Mouse (Mus musculus): ENCODE results near the gene Col7a1.

Col7a1 gene

GRCm38 (mm10) chr9:108983209-108983608 is 29.8 kb downstream of the Col7a1 start:
- in situ Hi-C loops (cut with MseI, MboI), result no loop called here

- in situ Hi-C loops (cut with MseI, MboI), result no loop called here
These were observed 32.3 kb downstream of the Col7a1 start, which contains the start of gene Ucn2 for GRCm38 (mm10) chr9:108985710-108986109. Ucn2 (plus strand) TSS chr9:108986010.

GRCm38 (mm10) chr9:108987704-108988350 is 34.4 kb downstream of the Col7a1 start:
- in situ Hi-C loops (cut with MseI, MboI), result no loop called here

- in situ Hi-C loops (cut with MseI, MboI), result no loop called here
These were observed 36.5 kb downstream of the Col7a1 start for GRCm38 (mm10) chr9:108989802-108990461.

DNA sequence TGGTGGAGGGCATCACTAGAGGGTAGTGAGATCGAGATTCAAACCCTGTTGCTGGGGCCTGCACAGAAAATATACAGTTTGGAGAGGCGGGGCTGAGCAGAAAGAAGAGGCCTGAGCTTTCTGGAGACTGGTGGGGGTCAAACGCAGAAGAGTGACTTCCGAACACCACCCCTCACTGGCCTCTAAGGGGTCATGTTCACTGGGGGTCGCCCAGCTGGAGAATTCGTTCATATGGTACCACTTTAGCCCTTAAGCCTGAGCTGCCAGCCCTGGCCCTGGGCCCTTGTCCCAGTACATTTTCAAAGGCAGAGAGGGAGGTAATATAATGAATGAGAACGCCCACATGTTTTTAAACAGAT is 37.1 kb downstream of the Col7a1 start:
- in situ Hi-C loops (cut with MseI, MboI), result no loop called here

DNA sequence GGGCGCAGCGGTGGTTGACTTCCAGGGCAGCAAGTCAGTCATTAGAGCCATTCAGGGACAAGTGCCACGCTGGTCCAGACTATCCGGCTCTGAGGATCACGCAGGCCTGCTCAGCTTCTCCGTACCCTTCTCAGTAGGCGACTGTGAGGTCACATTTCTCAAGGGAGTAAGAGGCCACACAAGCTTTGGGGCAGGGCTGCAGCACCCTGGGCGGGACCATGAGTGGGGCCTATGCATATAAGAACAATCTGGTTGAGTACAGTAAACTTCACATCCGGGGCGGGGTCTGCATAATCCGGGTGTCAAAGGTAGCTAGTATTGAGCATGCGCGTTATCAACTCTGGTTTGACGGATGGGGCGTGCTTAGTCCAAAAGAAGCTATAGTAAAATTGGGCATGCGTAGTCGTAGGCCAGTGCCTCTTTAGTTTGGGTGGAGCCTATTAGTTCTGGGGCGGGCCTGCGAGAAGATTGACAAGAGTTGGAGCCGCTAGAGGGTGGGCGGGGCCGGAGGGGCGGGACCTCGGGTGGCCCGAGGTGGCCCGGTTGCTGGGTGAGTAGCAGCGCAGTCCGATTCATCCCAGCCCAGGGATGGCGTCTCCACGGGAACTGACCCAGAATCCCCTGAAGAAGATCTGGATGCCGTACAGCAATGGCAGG is 38.2 kb downstream of the Col7a1 start, which contains the start of gene Pfkfb4:
TSS of gene Pfkfb4 (plus strand) at position 351 of the 657 bp plus-strand sequence.
- in situ Hi-C loops (cut with MseI, MboI), result no loop called here

DNA sequence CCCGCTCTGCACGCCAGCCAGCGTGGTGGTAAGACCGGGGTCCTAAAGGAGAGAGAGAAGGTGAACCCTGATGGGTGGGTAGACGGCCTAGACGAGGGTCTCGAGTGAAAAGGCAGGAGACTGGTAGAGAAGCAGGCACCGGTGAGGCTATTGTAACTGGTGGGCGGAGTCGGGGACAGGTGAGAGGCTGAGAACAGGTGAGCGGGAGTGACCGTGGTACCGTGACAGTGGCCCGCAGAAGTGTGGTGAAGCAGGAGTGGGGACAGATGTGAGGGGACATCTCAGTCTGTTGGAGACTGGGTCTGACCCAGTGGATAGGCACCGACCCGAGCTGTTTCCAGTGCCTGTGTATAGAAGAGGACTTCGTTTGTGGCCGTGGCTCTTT is 38.7 kb downstream of the Col7a1 start:
- in situ Hi-C loops (cut with MseI, MboI), result no loop called here

- in situ Hi-C loops (cut with MseI, MboI), result no loop called here
These were observed 39.4 kb downstream of the Col7a1 start for GRCm38 (mm10) chr9:108992620-108993361.

- in situ Hi-C loops (cut with MseI, MboI), result no loop called here
These were observed 43.0 kb downstream of the Col7a1 start for GRCm38 (mm10) chr9:108996411-108996810.

DNA sequence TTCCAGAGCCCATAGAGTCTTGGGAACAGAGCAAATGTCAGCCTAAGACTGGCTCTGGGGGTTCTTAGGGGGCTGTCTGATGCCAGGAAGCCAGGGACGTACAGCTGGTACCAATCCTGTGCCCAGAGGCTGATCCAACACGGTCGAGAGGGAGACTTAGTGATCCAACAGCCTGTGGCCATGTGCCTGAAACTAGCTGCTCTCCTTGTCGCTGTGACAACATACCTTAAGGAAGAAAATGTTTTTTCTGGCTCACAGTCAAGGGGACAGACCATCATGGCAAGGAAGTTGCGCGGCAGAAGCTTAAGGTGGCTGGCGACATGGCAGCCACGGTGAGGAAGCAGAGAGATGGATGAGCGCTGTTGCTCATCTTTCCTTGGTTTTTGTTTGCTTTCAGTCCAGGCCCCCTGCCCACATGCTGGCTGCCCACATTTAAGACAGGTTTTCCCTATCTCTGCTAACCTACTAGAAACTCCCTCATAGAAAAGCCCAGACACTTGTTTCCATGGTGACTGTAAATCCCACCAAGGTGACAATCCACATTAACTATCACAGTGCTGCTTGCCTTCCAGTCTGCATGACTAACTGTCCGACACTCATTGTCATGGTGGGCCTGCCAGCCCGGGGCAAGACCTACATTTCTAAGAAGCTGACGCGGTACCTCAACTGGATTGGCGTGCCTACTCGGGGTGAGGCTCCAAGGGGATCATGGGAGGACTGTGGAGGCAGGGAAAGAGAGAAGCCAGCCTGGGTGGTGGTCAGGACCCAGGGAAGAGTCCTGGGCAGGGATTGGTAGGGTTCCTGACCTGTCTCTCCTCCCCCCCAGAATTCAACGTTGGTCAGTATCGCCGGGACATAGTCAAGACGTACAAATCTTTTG is 45.1 kb downstream of the Col7a1 start:
- in situ Hi-C loops (cut with MseI, MboI), result no loop called here

DNA sequence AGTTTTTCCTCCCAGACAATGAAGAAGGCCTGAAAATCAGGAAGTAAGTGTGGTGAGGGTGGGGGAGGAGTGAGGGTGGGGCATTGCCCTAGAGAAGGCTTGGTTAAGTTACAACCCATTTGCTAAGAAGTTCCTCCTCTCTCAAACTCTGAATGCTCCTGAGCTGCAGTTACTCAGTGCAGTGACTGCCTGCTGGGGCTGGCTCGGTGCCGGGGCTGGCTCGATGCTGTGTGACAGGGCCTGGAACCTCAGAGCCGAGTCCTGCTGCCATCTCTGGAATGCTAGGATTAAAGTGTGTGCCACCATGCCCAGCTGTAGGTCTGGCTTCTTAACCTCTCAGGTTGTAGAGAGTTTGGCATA is 45.8 kb downstream of the Col7a1 start:
- in situ Hi-C loops (cut with MseI, MboI), result no loop called here

DNA sequence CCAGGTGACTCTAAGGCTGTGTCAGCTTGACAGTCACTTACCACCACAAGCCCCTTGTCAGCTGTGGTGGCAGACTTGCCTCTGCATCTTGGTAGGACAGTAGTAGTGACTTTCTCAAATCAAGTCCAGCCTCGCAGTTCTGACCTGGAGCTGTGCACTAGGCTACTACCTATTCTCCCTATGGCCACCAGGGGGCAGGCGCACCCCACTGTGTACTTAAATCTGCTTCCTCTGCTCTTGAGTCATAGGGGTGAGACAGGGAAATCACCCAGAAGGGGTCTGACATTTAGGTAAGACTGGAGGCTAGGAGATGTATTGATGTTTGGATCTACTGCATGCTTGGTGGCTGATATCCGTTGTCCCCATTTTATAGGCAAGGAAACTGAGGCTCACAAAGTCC is 47.3 kb downstream of the Col7a1 start:
- in situ Hi-C loops (cut with MseI, MboI), result loop anchor here (5.0 to 10.0 kb wide), 3 partner anchors 54 to 124 kb away; partner anchors contain the start of gene Trex1 (in 2 of the 2)

DNA sequence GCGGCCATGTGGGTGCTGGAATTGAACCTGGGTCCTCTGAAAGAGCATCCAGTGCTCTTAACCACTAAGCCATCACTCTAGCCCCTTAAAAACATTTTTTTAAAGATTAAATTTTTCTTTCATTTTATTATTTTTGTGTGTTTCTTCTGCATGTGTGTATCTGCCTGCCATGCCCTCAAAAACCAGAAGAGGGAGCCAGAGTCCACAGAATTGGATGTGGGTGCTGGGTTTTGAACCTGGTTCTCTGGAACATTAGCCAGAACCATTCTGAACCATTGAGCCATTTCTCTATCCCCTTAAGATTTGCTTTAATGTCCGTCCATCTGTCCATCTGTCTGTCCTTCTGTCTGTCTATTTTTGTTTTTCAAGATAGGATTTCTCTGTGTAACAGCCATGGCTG is 49.8 kb downstream of the Col7a1 start:
- in situ Hi-C loops (cut with MseI, MboI), result loop anchor here (5.0 to 10.0 kb wide), 3 partner anchors 52 to 122 kb away; partner anchors contain the start of gene Trex1 (in 2 of the 2)

DNA sequence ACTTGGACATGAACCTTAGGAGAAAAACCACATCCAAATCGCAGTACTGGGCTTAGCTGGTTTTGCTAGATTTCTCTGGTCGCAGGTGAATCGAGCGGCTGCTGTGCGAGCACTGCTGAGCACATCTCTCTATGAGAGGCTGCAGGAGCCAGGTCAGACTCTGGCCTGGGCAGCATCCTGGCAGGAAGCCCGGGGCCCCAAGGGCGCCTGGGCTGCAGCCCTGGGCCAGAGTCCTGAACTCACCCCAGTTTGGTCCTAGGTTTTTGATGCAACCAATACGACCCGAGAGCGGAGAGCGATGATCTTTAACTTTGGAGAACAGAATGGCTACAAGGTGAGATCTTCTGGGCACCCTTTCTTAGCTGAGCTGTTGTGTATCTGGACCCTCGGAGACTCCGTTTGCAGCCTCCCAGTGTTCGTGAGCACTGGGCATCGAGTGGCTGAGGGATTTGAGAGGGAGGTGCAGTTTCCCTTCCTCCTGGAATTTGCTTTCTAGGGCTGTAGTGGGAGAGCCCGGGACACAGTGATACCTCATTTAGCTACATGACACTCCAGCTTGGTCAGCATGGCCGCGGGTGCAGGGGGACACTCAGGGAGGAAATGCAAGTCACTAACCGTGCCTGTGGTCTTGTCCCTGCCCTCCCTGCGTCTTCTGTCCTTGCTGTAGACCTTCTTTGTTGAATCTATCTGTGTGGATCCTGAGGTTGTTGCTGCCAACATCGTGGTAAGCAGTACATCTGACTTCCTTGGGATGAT is 53.8 kb downstream of the Col7a1 start:
- in situ Hi-C loops (cut with MseI, MboI), result loop anchor here (5.0 to 10.0 kb wide), 3 partner anchors 48 to 118 kb away; partner anchors contain the start of genes Atrip (in 1 of the 2) and Trex1 (in 1 of the 2)

DNA sequence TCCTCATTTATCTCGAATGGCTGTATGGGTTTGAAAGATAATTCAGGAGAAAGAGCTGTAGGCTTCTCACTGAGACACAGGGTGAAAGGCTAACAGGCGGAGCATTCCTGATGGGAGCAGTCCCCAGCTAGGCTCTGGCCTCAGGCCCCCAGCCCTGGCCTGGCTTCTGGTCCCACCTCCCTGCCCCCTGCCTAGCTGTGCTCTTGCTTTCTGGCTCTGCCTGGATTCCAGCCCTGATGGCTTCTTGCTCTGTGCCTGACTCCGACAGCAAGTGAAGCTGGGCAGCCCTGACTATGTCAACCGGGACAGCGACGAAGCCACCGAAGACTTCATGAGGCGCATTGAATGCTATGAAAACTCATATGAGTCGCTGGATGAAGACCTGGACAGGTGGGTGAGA is 54.7 kb downstream of the Col7a1 start:
- in situ Hi-C loops (cut with MseI, MboI), result loop anchor here (5.0 to 10.0 kb wide), 3 partner anchors 47 to 117 kb away; partner anchors contain the start of genes Atrip (in 1 of the 2) and Trex1 (in 1 of the 2)

- in situ Hi-C loops (cut with MseI, MboI), result loop anchor here (5.0 to 10.0 kb wide), 3 partner anchors 46 to 116 kb away; partner anchors contain the start of genes Atrip (in 1 of the 2) and Trex1 (in 1 of the 2)
These were observed 55.7 kb downstream of the Col7a1 start for GRCm38 (mm10) chr9:109008994-109009635.

GRCm38 (mm10) chr9:109009636-109010315 is 56.4 kb downstream of the Col7a1 start:
- in situ Hi-C loops (cut with MseI, MboI), result loop anchor here (5.0 to 10.0 kb wide), 3 partner anchors 45 to 115 kb away; partner anchors contain the start of genes Atrip (in 1 of the 2) and Trex1 (in 1 of the 2)

DNA sequence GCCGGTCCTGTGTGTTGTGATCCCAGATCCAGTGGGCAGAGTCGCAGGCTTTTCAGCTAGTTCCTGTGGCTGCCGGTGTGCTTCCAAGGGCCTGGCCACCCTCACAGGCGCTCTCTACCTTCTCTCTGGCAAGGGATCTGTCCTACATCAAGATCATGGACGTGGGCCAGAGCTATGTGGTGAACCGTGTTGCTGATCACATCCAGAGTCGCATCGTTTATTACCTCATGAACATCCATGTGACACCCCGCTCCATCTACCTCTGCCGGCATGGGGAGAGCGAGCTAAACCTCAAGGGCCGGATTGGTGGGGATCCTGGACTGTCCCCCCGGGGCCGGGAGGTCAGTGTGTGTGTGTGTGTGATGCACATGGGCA is 56.9 kb downstream of the Col7a1 start:
- in situ Hi-C loops (cut with MseI, MboI), result no loop called here

DNA sequence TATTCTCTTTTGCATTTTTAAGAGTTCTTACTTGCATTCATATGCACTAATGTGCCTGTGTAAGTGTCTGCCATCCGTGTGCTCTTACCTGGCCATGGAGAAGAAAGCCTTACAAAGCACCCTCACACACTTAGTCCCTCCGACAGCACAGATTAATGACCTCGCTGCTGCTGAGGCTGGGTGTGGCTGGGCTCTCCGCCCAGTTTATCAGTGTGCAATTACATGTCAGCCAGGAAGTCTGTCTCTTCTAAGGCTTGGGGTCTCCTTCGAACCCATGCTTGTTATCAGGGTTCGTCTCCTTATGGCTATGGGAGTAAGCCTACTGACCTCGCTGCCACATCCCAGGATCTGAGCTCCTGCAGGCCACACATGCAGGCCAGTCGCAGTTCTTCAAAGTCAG is 62.0 kb downstream of the Col7a1 start:
- in situ Hi-C loops (cut with MseI, MboI), result no loop called here

All from mouse trophoblast stem cell (cell line).